Mouse (Mus musculus) thymus, adult 2 months (tissue): ENCODE measurements around the gene Rbm38. TPM values are rescaled to one million over a fixed set of nuclear protein-coding genes. Genes with fewer than 3 reads are reported as not detected.
A peak's percentile ranks its signal among the peaks of the same experiment; 100 is the strongest.

ENCODE experiments used
- DNase-seq: peaks from one replicate; pipeline ENCODE4 v3.0.0; 2021
- H3K27ac ChIP-seq: fragments of 200-500 bp; 2 replicates; pipeline ENCODE4 v1.5.1; 2012; ENCODE audit warnings: low read length, control low read depth; ENCODE audit not compliant: control insufficient read depth, insufficient read depth
- H3K27me3 ChIP-seq: fragments of 200-500 bp; 2 replicates; pipeline ENCODE4 v1.6.1; 2012; ENCODE audit warnings: mild to moderate bottlenecking, low read length, moderate library complexity, mixed read lengths; ENCODE audit not compliant: control insufficient read depth, insufficient read depth
- H3K36me3 ChIP-seq: fragments of 200-500 bp; 2 replicates; pipeline ENCODE4 v1.6.1; 2012; ENCODE audit warnings: mild to moderate bottlenecking, low read length, moderate library complexity; ENCODE audit not compliant: control insufficient read depth, insufficient read depth
- H3K4me1 ChIP-seq: fragments of 200-500 bp; replicated peaks from 2 replicates; pipeline ENCODE4 v1.6.1; 2012; ENCODE audit warnings: low read length; ENCODE audit not compliant: control insufficient read depth, insufficient read depth
- H3K4me3 ChIP-seq: fragments of 200-500 bp; 2 replicates; pipeline ENCODE4 v1.5.1; 2012; ENCODE audit warnings: mild to moderate bottlenecking, low read length, control low read depth, moderate library complexity; ENCODE audit not compliant: control insufficient read depth, insufficient read depth
- CTCF ChIP-seq: fragments of 200-500 bp; IDR thresholded peaks from 2 replicates; pipeline ENCODE4 v1.5.1; 2012; ENCODE audit warnings: mild to moderate bottlenecking, control low read depth, low read length, moderate library complexity, borderline replicate concordance; ENCODE audit not compliant: control insufficient read depth, poor library complexity, insufficient read depth; ENCODE audit errors: extremely low read depth
- POLR2A ChIP-seq: fragments of 200-500 bp; IDR thresholded peaks from 2 replicates; pipeline ENCODE4 v1.6.1; 2012; ENCODE audit warnings: mild to moderate bottlenecking, low read length, control low read depth, moderate library complexity; ENCODE audit not compliant: control insufficient read depth, poor library complexity, insufficient read depth; ENCODE audit errors: extremely low read depth
- WGBS: fragments of 180-500 bp; shearing (Covaris S2); methylation state at CpG from one replicate; pipeline ENCODE4 v1.1.7; 2018; 5-methylcytosine and 5-hydroxymethylcytosine counted together
- polyA plus RNA-seq: library from polyadenylated mRNA; depleted of rRNA; stranded (reverse); fragments of >200 nt; gene quantifications from 2 replicates; pipeline ENCODE4 v1.2.3, GENCODE M21; 2012

Gene Rbm38
- polyA plus RNA-seq, 1 experiment, result 1,290 TPM

GRCm38 (mm10) chr2:173026286-173026685 lies 6.0 kb downstream of the Rbm38 start:
- Histone ChIP-seq H3K27me3 (no peaks in the 10 kb centered on the region), H3K36me3 (peaks cover 61% of the 10 kb centered on the region), H3K27ac (peak overlapping the region; percentile 72), H3K4me1 (peaks cover 84% of the 10 kb centered on the region), H3K4me3 (peak overlapping the region; percentile 30)
- 13% methylated on average over 5 of the region's 5 CpGs for WGBS
- TF ChIP-seq POLR2A, result no peak
- DNase-seq, result peak; percentile 30

GRCm38 (mm10) chr2:173026688-173027131 lies 6.4 kb downstream of the Rbm38 start:
- H3K27ac ChIP-seq, result peak overlapping the region; percentile 72
- DNase-seq, result peak; percentile 83
- peaks cover 65% of the 10 kb centered on the region for H3K36me3 ChIP-seq
- H3K4me3 ChIP-seq, result peak overlapping the region; percentile 30
- H3K27me3 ChIP-seq, result no peaks in the 10 kb centered on the region
- no peak for TF ChIP-seq POLR2A
- TF ChIP-seq CTCF, result no peak
- 0% methylated on average over 3 of the region's 3 CpGs for WGBS
- peaks cover 85% of the 10 kb centered on the region for H3K4me1 ChIP-seq

- 69% methylated on average over 6 of the region's 6 CpGs for WGBS
- no peaks in the 10 kb centered on the region for H3K27me3 ChIP-seq
- peaks cover 90% of the 10 kb centered on the region for H3K4me1 ChIP-seq
- peak overlapping the region; percentile 72 for H3K27ac ChIP-seq
- no peak for TF ChIP-seq POLR2A
- DNase-seq, result peak; percentile 41
- H3K4me3 ChIP-seq, result peak overlapping the region; percentile 30; the same call in 1 of the 2 replicates
- H3K36me3 ChIP-seq, result peaks cover 71% of the 10 kb centered on the region
Observed at GRCm38 (mm10) chr2:173027169-173027823, 7.0 kb downstream of the Rbm38 start.

GRCm38 (mm10) chr2:173027824-173028495 lies 7.7 kb downstream of the Rbm38 start:
- Histone ChIP-seq H3K27me3 (no peaks in the 10 kb centered on the region), H3K36me3 (peaks cover 76% of the 10 kb centered on the region), H3K27ac (peak overlapping the region; percentile 72), H3K4me1 (peaks cover 96% of the 10 kb centered on the region), H3K4me3 (no peak overlapping the region)
- TF ChIP-seq CTCF (no peak), POLR2A (no peak)
- 67% methylated on average over 4 of the region's 4 CpGs for WGBS
- DNase-seq, result peak; percentile 12

- H3K27ac ChIP-seq, result no peak overlapping the region
- H3K4me1 ChIP-seq, result peaks cover 97% of the 10 kb centered on the region
- H3K27me3 ChIP-seq, result no peaks in the 10 kb centered on the region
- H3K36me3 ChIP-seq, result peaks cover 82% of the 10 kb centered on the region
- no peak overlapping the region for H3K4me3 ChIP-seq
- WGBS, result 71% methylated on average over 3 of the region's 3 CpGs
- TF ChIP-seq POLR2A (no peak), CTCF (no peak)
- peak; percentile 5 for DNase-seq
Observed at GRCm38 (mm10) chr2:173028508-173029031, 8.3 kb downstream of the Rbm38 start.

- H3K4me1 ChIP-seq, result peaks cover 93% of the 10 kb centered on the region
Observed at GRCm38 (mm10) chr2:173030591-173031338, 10.5 kb downstream of the Rbm38 start.

More at GRCm38 (mm10) chr2:173030591-173031338, 10.5 kb downstream of the Rbm38 start:
- Histone ChIP-seq H3K4me3 (no peak overlapping the region), H3K36me3 (peaks cover 86% of the 10 kb centered on the region), H3K27ac (peak overlapping the region; percentile 7; the same call in 1 of the 2 replicates), H3K27me3 (no peaks in the 10 kb centered on the region)
- DNase-seq, result peak; percentile 8
- WGBS, result 78% methylated on average over 12 of the region's 12 CpGs
- no peak for TF ChIP-seq POLR2A
- no peak for TF ChIP-seq CTCF
